Mouse (Mus musculus): Measurements from ENCODE around the gene Gkap1. TPM values are rescaled to one million over a fixed set of nuclear protein-coding genes. Genes with fewer than 3 reads are reported as not detected.
A peak's percentile ranks its signal among the peaks of the same experiment; 100 is the strongest.

The Gkap1 gene
- total RNA-seq, 2 experiments from 2014 or later, result 27.5 to 31.9 TPM

- intact Hi-C loops (cut with DNase I), result no loop called here
- no peak overlapping the region for H3K27ac ChIP-seq
- no peak for DNase-seq
- TF ChIP-seq CTCF (IDR thresholded peaks at IDR 0.05), result no peak
- no peak overlapping the region for H3K4me3 ChIP-seq
Measured at GRCm38 (mm10) chr13:58189473-58189872, 86.0 kb downstream of the Gkap1 start.

GRCm38 (mm10) chr13:58188412-58188811, 87.1 kb downstream of the Gkap1 start:
- peak; percentile 88 for DNase-seq
- peak; percentile 97 for TF ChIP-seq CTCF (IDR thresholded peaks at IDR 0.05)
- H3K27ac ChIP-seq, result no peak overlapping the region
- intact Hi-C loops (cut with DNase I), result loop anchor here (1.0 kb wide), 1 partner anchor 44 kb away; no protein-coding TSS in a partner anchor
- no peak overlapping the region for H3K4me3 ChIP-seq

GRCm38 (mm10) chr13:58187751-58188150, 87.7 kb downstream of the Gkap1 start:
- no peak overlapping the region for H3K27ac ChIP-seq
- no peak for TF ChIP-seq CTCF (IDR thresholded peaks at IDR 0.05)
- no peak overlapping the region for H3K4me3 ChIP-seq
- DNase-seq, result no peak
- intact Hi-C loops (cut with DNase I), result loop anchor here (1.0 kb wide), 1 partner anchor 45 kb away; no protein-coding TSS in a partner anchor

GRCm38 (mm10) chr13:58186281-58186680, 89.2 kb downstream of the Gkap1 start:
- no peak for TF ChIP-seq CTCF (IDR thresholded peaks at IDR 0.05)
- no peak for DNase-seq
- intact Hi-C loops (cut with DNase I), result no loop called here
- no peak overlapping the region for H3K4me3 ChIP-seq
- H3K27ac ChIP-seq, result no peak overlapping the region

GRCm38 (mm10) chr13:58184111-58184510, 91.4 kb downstream of the Gkap1 start:
- Histone ChIP-seq H3K4me3 (no peak overlapping the region), H3K27ac (peak overlapping the region; percentile 24)
- DNase-seq, result no peak
- intact Hi-C loops (cut with DNase I), result no loop called here
- no peak for TF ChIP-seq CTCF (IDR thresholded peaks at IDR 0.05)

Small RNA genes lying within 50 kb of the gene (microRNA-seq; reads per million reads assigned to microRNA genes)
- not detected for gene Mir6369

Other genes starting within 250 kb of the Gkap1 start
- gene Klhl3, start 162.1 kb downstream of the Gkap1 start, total RNA-seq (2021), result under 1 TPM; 0.36 to 0.67 TPM
- 10 to 100 TPM; 31.1 to 37.7 TPM for gene Hnrnpa0, start 147.1 kb downstream of the Gkap1 start, total RNA-seq (2021)
- 10 to 100 TPM in 1 of 2 experiments, 1 to 10 TPM in 1; 8.0 to 10.8 TPM for gene Idnk, start 118.0 kb downstream of the Gkap1 start, total RNA-seq (2021)
- 10 to 100 TPM; 49.0 to 51.9 TPM for gene Ubqln1, start 60.0 kb downstream of the Gkap1 start, total RNA-seq (2021)
- gene Kif27, start 83.4 kb upstream of the Gkap1 start, total RNA-seq (2021), result under 1 TPM in 1 of 2 experiments, not detected in 1; 0.08 TPM
- 1 to 10 TPM; 5.2 to 7.6 TPM for gene 2210016F16Rik, start 109.5 kb upstream of the Gkap1 start, total RNA-seq (2021)
- gene Rmi1, start 126.5 kb upstream of the Gkap1 start, total RNA-seq (2021), result 1 to 10 TPM; 6.2 to 7.6 TPM
- gene Hnrnpk, start 127.6 kb upstream of the Gkap1 start, total RNA-seq (2021), result 100 to 1,000 TPM; 239 to 294 TPM